Mouse (Mus musculus) heart, embryonic 11.5 days (tissue): ENCODE results near the gene E4f1. TPM values are rescaled to one million over a fixed set of nuclear protein-coding genes. Genes with fewer than 3 reads are reported as not detected.

ENCODE experiments used
- ATAC-seq: fragments of 200-750 bp; cut with Nextera tagmentation; replicated peaks from 2 replicates; pipeline ENCODE4 v1.8.0; 2017; ENCODE audit warnings: moderate library complexity; ENCODE audit not compliant: insufficient number of reproducible peaks, low FRiP score, low TSS enrichment
- H3K27ac ChIP-seq: fragments of 300-500 bp; sonication (generic); 2 replicates; pipeline ENCODE4 v1.5.1; 2014; ENCODE audit warnings: mild to moderate bottlenecking, low read depth, low read length
- H3K27me3 ChIP-seq: fragments of 300-500 bp; sonication (generic); 2 replicates; pipeline ENCODE4 v1.6.1; 2014; ENCODE audit warnings: mild to moderate bottlenecking, low read length, mixed read lengths; ENCODE audit not compliant: control insufficient read depth, insufficient read depth
- H3K36me3 ChIP-seq: fragments of 300-500 bp; sonication (generic); 2 replicates; pipeline ENCODE4 v1.6.1; 2014; ENCODE audit warnings: mild to moderate bottlenecking, low read length, moderate library complexity, mixed read lengths; ENCODE audit not compliant: control insufficient read depth, insufficient read depth
- H3K4me1 ChIP-seq: fragments of 300-500 bp; sonication (generic); 2 replicates; pipeline ENCODE4 v1.6.1; 2014; ENCODE audit warnings: low read length; ENCODE audit not compliant: control insufficient read depth, insufficient read depth
- H3K4me2 ChIP-seq: fragments of 300-500 bp; sonication (generic); 2 replicates; pipeline ENCODE4 v1.6.1; 2014; ENCODE audit warnings: mild to moderate bottlenecking, moderate library complexity
- H3K4me3 ChIP-seq: fragments of 300-500 bp; sonication (generic); 2 replicates; pipeline ENCODE4 v1.5.1; 2014; ENCODE audit warnings: low read depth, low read length
- H3K9ac ChIP-seq: fragments of 300-500 bp; sonication (generic); 2 replicates; pipeline ENCODE4 v1.6.1; 2014; ENCODE audit warnings: mild to moderate bottlenecking, low read depth, low read length, moderate library complexity
- H3K9me3 ChIP-seq: fragments of 300-500 bp; sonication (generic); replicated peaks from 2 replicates; pipeline ENCODE4 v1.6.1; 2016; ENCODE audit warnings: low read length; ENCODE audit not compliant: control insufficient read depth
- WGBS: fragments of 180-500 bp; shearing (Covaris S2); extraction: QIAGEN DNeasy Blood & Tissue Kit; methylation state at CpG from one replicate; pipeline ENCODE4 v1.1.7; 2014; ENCODE audit not compliant: insufficient replicate concordance; 5-methylcytosine and 5-hydroxymethylcytosine counted together
- polyA plus RNA-seq: library from polyadenylated mRNA; unstranded; fragments of >200 nt; fragmentation: Nextera tagmentation; extraction: Ambion mirVana; gene quantifications from 2 replicates; pipeline ENCODE4 v1.2.1, GENCODE M21; 2014

E4f1 gene
- polyA plus RNA-seq, 1 experiment from 2014 or later = 17.6 TPM

GRCm38 (mm10) chr17:24402371-24402770, 67.7 kb downstream of the E4f1 start:
- ATAC-seq = no peak
- Histone ChIP-seq H3K27me3 (no peaks in the 10 kb centered on the region), H3K9ac (no peak overlapping the region), H3K27ac (no peak overlapping the region), H3K4me1 (no peaks in the 10 kb centered on the region), H3K36me3 (peaks cover 7% of the 10 kb centered on the region), H3K4me3 (no peak overlapping the region), H3K4me2 (no peak overlapping the region), H3K9me3 (no peaks in the 10 kb centered on the region)
- 63% methylated on average over 3 of the region's 3 CpGs for WGBS

DNA sequence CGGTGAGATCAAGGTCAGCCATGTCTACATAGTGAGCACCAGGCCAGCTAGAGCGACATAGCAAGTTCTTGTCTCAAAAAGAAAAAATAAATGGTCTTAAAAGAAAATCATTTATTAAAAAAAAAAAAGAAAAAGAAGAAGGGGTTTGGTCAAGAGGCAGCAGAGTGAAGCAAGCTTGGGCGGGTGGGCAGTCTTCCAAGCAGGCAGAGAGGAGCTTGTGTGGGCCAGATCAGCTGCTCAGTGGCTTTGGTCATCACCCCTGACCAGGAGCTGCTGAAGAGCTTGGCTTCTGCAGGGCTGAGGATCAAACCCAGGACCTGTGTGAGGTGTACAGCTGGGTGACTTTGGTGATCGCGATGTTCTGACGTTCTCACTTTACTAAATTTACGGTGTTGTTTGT, 75.7 kb downstream of the E4f1 start:
- Histone ChIP-seq H3K27me3 (no peaks in the 10 kb centered on the region), H3K27ac (no peak overlapping the region), H3K9me3 (no peaks in the 10 kb centered on the region), H3K9ac (no peak overlapping the region), H3K36me3 (no peaks in the 10 kb centered on the region), H3K4me3 (no peak overlapping the region), H3K4me1 (no peaks in the 10 kb centered on the region), H3K4me2 (no peak overlapping the region)
- ATAC-seq = no peak
- WGBS = 86% methylated on average over 7 of the region's 7 CpGs

Other genes starting within 250 kb of the E4f1 start
- 7.0 and 7.6 TPM in 2 replicates for gene Tedc2, start 249.5 kb downstream of the E4f1 start, polyA plus RNA-seq
- gene Ccnf, start 218.8 kb downstream of the E4f1 start, polyA plus RNA-seq = 47.4 and 55.2 TPM in 2 replicates
- 0.06 TPM in 1 of 2 replicates, not detected in the other for gene Abca17, start 119.2 kb downstream of the E4f1 start, polyA plus RNA-seq
- 6.3 and 9.2 TPM in 2 replicates for gene Abca3, start 118.4 kb downstream of the E4f1 start, polyA plus RNA-seq
- gene Rnps1, start 55.7 kb downstream of the E4f1 start, polyA plus RNA-seq = 262 and 267 TPM in 2 replicates
- gene Eci1, start 43.7 kb downstream of the E4f1 start, polyA plus RNA-seq = 190 and 199 TPM in 2 replicates
- 0.86 and 1.6 TPM in 2 replicates for gene Dnase1l2, start 27.2 kb downstream of the E4f1 start, polyA plus RNA-seq
- 75.8 and 77.2 TPM in 2 replicates for gene Pgp, start 79 bp upstream of the E4f1 start, polyA plus RNA-seq
- gene Bricd5, start 3.6 kb upstream of the E4f1 start, polyA plus RNA-seq = 0.21 and 0.42 TPM in 2 replicates
- gene Mlst8, start 8.8 kb upstream of the E4f1 start, polyA plus RNA-seq = 17.5 and 20.9 TPM in 2 replicates
- 0.40 and 0.49 TPM in 2 replicates for gene Caskin1, start 18.3 kb upstream of the E4f1 start, polyA plus RNA-seq
- 72.3 and 80.1 TPM in 2 replicates for gene Traf7, start 57.6 kb upstream of the E4f1 start, polyA plus RNA-seq
- gene Rab26, start 63.9 kb upstream of the E4f1 start, polyA plus RNA-seq = 1.1 and 1.9 TPM in 2 replicates
- 8.9 and 9.2 TPM in 2 replicates for gene Pkd1, start 79.5 kb upstream of the E4f1 start, polyA plus RNA-seq
- 46.7 and 50.6 TPM in 2 replicates for gene Tsc2, start 162.3 kb upstream of the E4f1 start, polyA plus RNA-seq
- gene Nthl1, start 162.4 kb upstream of the E4f1 start, polyA plus RNA-seq = 9.1 and 9.8 TPM in 2 replicates
- 52.7 and 58.0 TPM in 2 replicates for gene Slc9a3r2, start 180.0 kb upstream of the E4f1 start, polyA plus RNA-seq
- gene Npw, start 188.1 kb upstream of the E4f1 start, polyA plus RNA-seq = not detected in 2 replicates
- gene Zfp598, start 199.4 kb upstream of the E4f1 start, polyA plus RNA-seq = 19.7 and 22.0 TPM in 2 replicates
- gene Syngr3, start 219.6 kb upstream of the E4f1 start, polyA plus RNA-seq = 0.39 and 0.65 TPM in 2 replicates
- 36.7 and 39.0 TPM in 2 replicates for gene Gfer, start 225.8 kb upstream of the E4f1 start, polyA plus RNA-seq
- gene Noxo1, start 225.9 kb upstream of the E4f1 start, polyA plus RNA-seq = 0.49 and 1.1 TPM in 2 replicates
- 50.9 and 54.8 TPM in 2 replicates for gene Tbl3, start 237.3 kb upstream of the E4f1 start, polyA plus RNA-seq
- gene Rnf151, start 247.8 kb upstream of the E4f1 start, polyA plus RNA-seq = not detected in 2 replicates
- gene Rps2, start 247.8 kb upstream of the E4f1 start, polyA plus RNA-seq = 1,091 and 1,195 TPM in 2 replicates